Mouse (Mus musculus): ENCODE data around the gene Umod.

Umod gene

GRCm38 (mm10) chr7:119441938-119442337 is 37.1 kb downstream of the Umod start:
- DNase-seq (ENCODE audit: low spot score in 2 of 2): no peak

DNA sequence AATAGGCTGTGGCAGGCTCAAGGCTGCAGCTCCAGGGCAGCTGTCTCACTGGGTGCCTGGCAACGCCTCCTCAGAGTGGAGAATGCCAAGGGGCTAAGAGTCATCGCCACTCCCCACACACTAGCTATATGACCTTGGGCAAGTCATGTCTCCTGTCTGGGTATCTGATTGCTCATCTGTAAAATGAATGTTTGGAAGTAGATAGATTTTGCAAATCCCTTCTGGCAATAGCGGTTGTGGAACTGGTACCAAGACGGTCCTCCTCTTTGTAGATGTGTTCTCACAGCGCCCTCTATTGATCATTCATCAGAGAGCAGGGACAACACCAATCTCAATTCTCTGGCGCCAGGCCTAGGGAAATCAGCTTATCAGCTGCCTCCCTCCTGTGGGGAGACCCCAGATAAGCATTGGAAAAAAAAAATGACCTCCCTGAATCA is 51.9 kb downstream of the Umod start:
- DNase-seq (ENCODE audit: low spot score in 2 of 2): no peak

- DNase-seq (ENCODE audit: low spot score in 2 of 2): no peak
These were observed 58.4 kb downstream of the Umod start for GRCm38 (mm10) chr7:119420730-119421129.

GRCm38 (mm10) chr7:119418523-119418922 is 60.6 kb downstream of the Umod start:
- DNase-seq (ENCODE audit: low spot score in 2 of 2): no peak
